23 mouse cellular contexts compared by ENCODE assay signal in genomic region chr9:61123431-61123830, GRCm38 (mm10).
DNase-seq lines count a peak whose midpoint lies in the region; ATAC-seq and TF ChIP-seq lines count a peak whose summit lies in the region.
"Had no signal": no experiment of that assay in that cellular context is flagged by ENCODE, and none has a peak within 500 bp of the region (broad histone marks: within the 10 kb centered on the region; RNA-seq: fewer than 3 reads in every experiment).

No protein-coding gene starts in this region.

- ATAC-seq in kidney, embryonic 14.5 days (ENCODE audit: low FRiP score, low TSS enrichment), result no peak
- peak; percentile 47 for ATAC-seq in liver, postnatal 0 days
- ATAC-seq in liver, embryonic 12.5 days, result no peak
- no peak for ATAC-seq in granulocyte monocyte progenitor cell, adult 5-6 weeks (replicated peaks; ENCODE audit: poor library complexity, severe bottlenecking)
- no peak for ATAC-seq in forebrain, embryonic 11.5 days (replicated peaks; ENCODE audit: low FRiP score)
- ATAC-seq: forebrain, embryonic 14.5 days; forebrain, embryonic 16.5 days had no signal

- no peak overlapping the region for H3K4me3 ChIP-seq in kidney, embryonic 14.5 days (ENCODE audit: low read length)
- no peak overlapping the region for H3K4me3 ChIP-seq in liver, postnatal 0 days (ENCODE audit: low read depth, low read length)
- H3K4me3 ChIP-seq in liver, embryonic 12.5 days, result no peak overlapping the region
- no peak overlapping the region for H3K4me3 ChIP-seq in forebrain, embryonic 11.5 days (ENCODE audit: low read depth, low read length)
- H3K4me3 ChIP-seq: embryonic facial prominence, embryonic 13.5 days; embryonic facial prominence, embryonic 15.5 days; erythroblast, embryonic 14.5 days; forebrain, embryonic 12.5 days had no signal

- TF ChIP-seq EP300 in liver, postnatal 0 days (IDR thresholded peaks at IDR 0.05; ENCODE audit: low read depth), result no peak

- H3K4me2 ChIP-seq in kidney, embryonic 14.5 days (replicated peaks; ENCODE audit: low read depth, low read length), result no peak overlapping the region
- H3K4me2 ChIP-seq in liver, postnatal 0 days (ENCODE audit: low read depth, low read length), result no peak overlapping the region
- no peak overlapping the region for H3K4me2 ChIP-seq in liver, embryonic 12.5 days
- no peak overlapping the region for H3K4me2 ChIP-seq in forebrain, embryonic 11.5 days (ENCODE audit: low read depth, low read length, severe bottlenecking)
- H3K4me2 ChIP-seq: embryonic facial prominence, embryonic 13.5 days; embryonic facial prominence, embryonic 15.5 days; forebrain, embryonic 12.5 days had no signal

- TF ChIP-seq CTCF in liver, postnatal 0 days (IDR thresholded peaks at IDR 0.05; ENCODE audit: low read depth), result no peak

- peak; percentile 13 for DNase-seq in kidney, adult 9 months
- DNase-seq in liver, postnatal 0 days, result no peak
- peak; percentile 14 for DNase-seq in naive thymus-derived CD4-positive, alpha-beta T cell, adult 2 months (ENCODE audit: low read depth)
- no peak for DNase-seq in forebrain, embryonic 11.5 days (ENCODE audit: low spot score)
- DNase-seq: adrenal gland, adult 2 months; adrenal gland, postnatal 10 days; adrenal gland, postnatal 25 days; cerebellum, adult 11 months; cerebellum, adult 18-20 months; cerebellum, adult 8-10 months; cerebellum, adult 9-11 months; cerebellum, postnatal 14 days; cerebellum, postnatal 36 days; embryo, embryonic 11 days had no signal

- H3K27me3 ChIP-seq in kidney, embryonic 14.5 days (ENCODE audit: control insufficient read depth, insufficient read depth, low read length), result peaks cover 4% of the 10 kb centered on the region
- H3K27me3 ChIP-seq in liver, postnatal 0 days (ENCODE audit: insufficient read depth, low read length), result no peaks in the 10 kb centered on the region
- H3K27me3 ChIP-seq in liver, embryonic 12.5 days (replicated peaks), result peaks cover 4% of the 10 kb centered on the region; the same call in 1 of the 2 replicates
- no peaks in the 10 kb centered on the region for H3K27me3 ChIP-seq in forebrain, embryonic 11.5 days (ENCODE audit: control insufficient read depth, insufficient read depth, low read length)

- H3K36me3 ChIP-seq in kidney, embryonic 14.5 days (ENCODE audit: control insufficient read depth, insufficient read depth, low read length), result no peaks in the 10 kb centered on the region
- H3K36me3 ChIP-seq in liver, postnatal 0 days (replicated peaks; ENCODE audit: insufficient read depth, low read length), result no peaks in the 10 kb centered on the region
- no peaks in the 10 kb centered on the region for H3K36me3 ChIP-seq in liver, embryonic 12.5 days
- no peaks in the 10 kb centered on the region for H3K36me3 ChIP-seq in forebrain, embryonic 11.5 days (ENCODE audit: control insufficient read depth, insufficient read depth, low read length)
- H3K36me3 ChIP-seq: embryonic facial prominence, embryonic 13.5 days; embryonic facial prominence, embryonic 15.5 days; forebrain, embryonic 12.5 days had no signal

- no peaks in the 10 kb centered on the region for H3K4me1 ChIP-seq in kidney, embryonic 14.5 days (ENCODE audit: control insufficient read depth, insufficient read depth, low read length)
- peaks cover 38% of the 10 kb centered on the region for H3K4me1 ChIP-seq in liver, postnatal 0 days (ENCODE audit: insufficient read depth)
- 0 out of 2 replicates have a peak, but pooled peaks cover 8% of the 10 kb centered on the region for H3K4me1 ChIP-seq in liver, embryonic 12.5 days
- H3K4me1 ChIP-seq in forebrain, embryonic 11.5 days (replicated peaks; ENCODE audit: control insufficient read depth, insufficient read depth, low read length), result 0 out of 2 replicates have a peak, but pooled peaks cover 1% of the 10 kb centered on the region

- no peak overlapping the region for H3K9ac ChIP-seq in kidney, embryonic 14.5 days (ENCODE audit: low read depth, low read length)
- H3K9ac ChIP-seq in liver, postnatal 0 days (replicated peaks), result no peak overlapping the region
- H3K9ac ChIP-seq in liver, embryonic 12.5 days, result no peak overlapping the region
- H3K9ac ChIP-seq in forebrain, embryonic 11.5 days (ENCODE audit: low read length), result no peak overlapping the region
- H3K9ac ChIP-seq: embryonic facial prominence, embryonic 13.5 days; embryonic facial prominence, embryonic 15.5 days; forebrain, embryonic 12.5 days had no signal

- H3K9me3 ChIP-seq in kidney, embryonic 14.5 days (ENCODE audit: control insufficient read depth, low read length), result no peaks in the 10 kb centered on the region
- no peaks in the 10 kb centered on the region for H3K9me3 ChIP-seq in liver, postnatal 0 days (ENCODE audit: low read length)
- H3K9me3 ChIP-seq in liver, embryonic 12.5 days (replicated peaks), result no peaks in the 10 kb centered on the region
- no peaks in the 10 kb centered on the region for H3K9me3 ChIP-seq in forebrain, embryonic 11.5 days (ENCODE audit: control insufficient read depth, low read length)
- H3K9me3 ChIP-seq: embryonic facial prominence, embryonic 13.5 days; embryonic facial prominence, embryonic 15.5 days; forebrain, embryonic 12.5 days had no signal

- no peak overlapping the region for H3K27ac ChIP-seq in kidney, embryonic 14.5 days (ENCODE audit: low read depth, low read length)
- no peak overlapping the region for H3K27ac ChIP-seq in liver, postnatal 0 days (ENCODE audit: low read depth)
- H3K27ac ChIP-seq in liver, embryonic 12.5 days, result no peak overlapping the region
- H3K27ac ChIP-seq in forebrain, embryonic 11.5 days (ENCODE audit: low read depth, low read length), result no peak overlapping the region
- H3K27ac ChIP-seq: embryonic facial prominence, embryonic 13.5 days; embryonic facial prominence, embryonic 15.5 days; forebrain, embryonic 12.5 days had no signal

Comparison
In these comparisons a context has a peak if more than half of its experiments do, and no peak if none do; other contexts are left out.
1. DNase-seq: peak in kidney, adult 9 months (single experiment) and naive thymus-derived CD4-positive, alpha-beta T cell, adult 2 months (single experiment); none in liver, postnatal 0 days (single experiment) and forebrain, embryonic 11.5 days (single experiment).